23 mouse cellular contexts compared by ENCODE assay signal in the genomic region with DNA sequence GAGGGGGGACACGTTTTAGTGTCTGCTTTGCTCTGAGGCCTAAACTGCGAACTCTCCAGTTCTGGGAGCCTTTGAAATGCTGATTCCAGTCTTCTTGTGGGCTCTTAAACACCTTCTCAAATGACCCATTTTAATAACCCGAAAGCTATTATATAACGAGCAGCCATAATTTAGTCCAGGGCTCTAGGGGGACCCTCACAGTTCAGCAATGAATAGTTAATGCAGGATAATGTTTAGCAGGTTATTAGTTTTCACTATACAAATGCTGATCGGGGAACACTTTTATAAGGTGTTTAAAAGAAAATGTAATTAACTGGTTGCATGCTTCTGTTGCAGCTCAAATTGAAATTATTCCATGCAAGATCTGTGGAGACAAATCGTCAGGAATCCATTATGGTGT. TPM values are rescaled to one million over a fixed set of nuclear protein-coding genes. Genes with fewer than 3 reads are reported as not detected.
DNase-seq lines count a peak whose midpoint lies in the region; ATAC-seq and TF ChIP-seq lines count a peak whose summit lies in the region.
"Had no signal": no experiment of that assay in that cellular context is flagged by ENCODE, and none has a peak within 500 bp of the region (broad histone marks: within the 10 kb centered on the region; RNA-seq: fewer than 3 reads in every experiment).

No protein-coding gene starts in this region.

- TF ChIP-seq EP300 in liver, postnatal 0 days (IDR thresholded peaks at IDR 0.05; ENCODE audit: low read depth) = no peak

- 53% methylated on average over 6 of the region's 6 CpGs for WGBS in midbrain, embryonic 13.5 days
- WGBS in midbrain, embryonic 16.5 days = 44% methylated on average over 6 of the region's 6 CpGs
- 46% methylated on average over 6 of the region's 6 CpGs for WGBS in midbrain, postnatal 0 days
- 76% methylated on average over 6 of the region's 6 CpGs for WGBS in liver, postnatal 0 days (ENCODE audit: insufficient replicate concordance)

- H3K9me3 ChIP-seq in midbrain, embryonic 13.5 days = no peaks in the 10 kb centered on the region
- H3K9me3 ChIP-seq in midbrain, embryonic 16.5 days (replicated peaks; ENCODE audit: control insufficient read depth, low read length, poor library complexity, severe bottlenecking) = no peaks in the 10 kb centered on the region
- H3K9me3 ChIP-seq in midbrain, postnatal 0 days (ENCODE audit: low read length) = no peaks in the 10 kb centered on the region
- H3K9me3 ChIP-seq in liver, postnatal 0 days (ENCODE audit: low read length) = no peaks in the 10 kb centered on the region
- H3K9me3 ChIP-seq: forebrain, embryonic 10.5 days; heart, embryonic 13.5 days; liver, embryonic 15.5 days had no signal

- no peak for TF ChIP-seq CTCF in midbrain, postnatal 0 days (IDR thresholded peaks at IDR 0.05)
- TF ChIP-seq CTCF in liver, postnatal 0 days (IDR thresholded peaks at IDR 0.05; ENCODE audit: low read depth) = no peak

- peak; percentile 58; the same call in 1 of the 2 replicates for ATAC-seq in midbrain, embryonic 13.5 days
- ATAC-seq in midbrain, embryonic 16.5 days = no peak
- ATAC-seq in midbrain, postnatal 0 days (ENCODE audit: low FRiP score) = no peak
- no peak for ATAC-seq in liver, postnatal 0 days
- ATAC-seq: forebrain, embryonic 16.5 days had no signal

- H3K27ac ChIP-seq in midbrain, embryonic 13.5 days = no peak overlapping the region
- H3K27ac ChIP-seq in midbrain, embryonic 16.5 days (ENCODE audit: low read length) = no peak overlapping the region
- H3K27ac ChIP-seq in midbrain, postnatal 0 days (ENCODE audit: low read depth, low read length) = no peak overlapping the region
- H3K27ac ChIP-seq in liver, postnatal 0 days (ENCODE audit: low read depth) = no peak overlapping the region
- H3K27ac ChIP-seq: forebrain, embryonic 10.5 days; heart, adult 2 months; heart, embryonic 13.5 days; liver, embryonic 15.5 days had no signal

- H3K4me1 ChIP-seq in midbrain, embryonic 13.5 days (replicated peaks) = peaks cover 33% of the 10 kb centered on the region
- H3K4me1 ChIP-seq in midbrain, embryonic 16.5 days (ENCODE audit: control insufficient read depth, insufficient read depth, low read length) = peaks cover 16% of the 10 kb centered on the region
- peaks cover 4% of the 10 kb centered on the region; the same call in 1 of the 2 replicates for H3K4me1 ChIP-seq in midbrain, postnatal 0 days (ENCODE audit: insufficient read depth, low read length)
- peaks cover 5% of the 10 kb centered on the region; the same call in 1 of the 2 replicates for H3K4me1 ChIP-seq in liver, postnatal 0 days (ENCODE audit: insufficient read depth)
- H3K4me1 ChIP-seq: liver, embryonic 15.5 days had no signal

- no peak overlapping the region for H3K9ac ChIP-seq in midbrain, embryonic 13.5 days (replicated peaks)
- no peak overlapping the region for H3K9ac ChIP-seq in midbrain, embryonic 16.5 days (ENCODE audit: low read depth, low read length)
- H3K9ac ChIP-seq in midbrain, postnatal 0 days (replicated peaks; ENCODE audit: low read length, poor library complexity, severe bottlenecking) = no peak overlapping the region
- no peak overlapping the region for H3K9ac ChIP-seq in liver, postnatal 0 days (replicated peaks)
- H3K9ac ChIP-seq: heart, embryonic 13.5 days; liver, embryonic 15.5 days had no signal

- DNase-seq in embryo, embryonic 11 days = peak; percentile 34
- DNase-seq in embryo, embryonic 10.5 days (ENCODE audit: low spot score) = no peak
- DNase-seq in hindlimb bud, embryonic 11.5 days (ENCODE audit: extremely low spot score, low read depth, low spot score) = peak; percentile 81
- peak; percentile 55 for DNase-seq in midbrain, postnatal 0 days (ENCODE audit: low spot score)
- no peak for DNase-seq in layer of hippocampus, postnatal 25 days (ENCODE audit: extremely low spot score in 1 of 2, low spot score in 1 of 2)
- DNase-seq in liver, postnatal 0 days = no peak
- DNase-seq: adrenal gland, postnatal 14 days; cerebellum, adult 8-10 months; cerebellum, postnatal 36 days; gastrocnemius, postnatal 25 days; heart, adult 2 months; kidney, adult 8-10 months; kidney, postnatal 10 days; liver; lung, postnatal 4 days; spleen, adult 18-20 months; thymus, postnatal 14 days had no signal

- no peak overlapping the region for H3K4me3 ChIP-seq in midbrain, embryonic 13.5 days (replicated peaks)
- no peak overlapping the region for H3K4me3 ChIP-seq in midbrain, embryonic 16.5 days (ENCODE audit: low read depth, low read length)
- no peak overlapping the region for H3K4me3 ChIP-seq in midbrain, postnatal 0 days (ENCODE audit: low read depth, low read length)
- no peak overlapping the region for H3K4me3 ChIP-seq in liver, postnatal 0 days (ENCODE audit: low read depth, low read length)
- H3K4me3 ChIP-seq: forebrain, embryonic 10.5 days; heart, adult 2 months; heart, embryonic 13.5 days; liver, embryonic 15.5 days had no signal

- no peaks in the 10 kb centered on the region for H3K27me3 ChIP-seq in midbrain, embryonic 13.5 days
- H3K27me3 ChIP-seq in midbrain, embryonic 16.5 days (ENCODE audit: control insufficient read depth, insufficient read depth, low read depth, low read length) = no peaks in the 10 kb centered on the region
- no peaks in the 10 kb centered on the region for H3K27me3 ChIP-seq in midbrain, postnatal 0 days (ENCODE audit: insufficient read depth, low read length)
- no peaks in the 10 kb centered on the region for H3K27me3 ChIP-seq in liver, postnatal 0 days (ENCODE audit: insufficient read depth, low read length)
- H3K27me3 ChIP-seq: heart, embryonic 13.5 days; liver, embryonic 15.5 days had no signal

- H3K36me3 ChIP-seq in midbrain, embryonic 13.5 days = no peaks in the 10 kb centered on the region
- H3K36me3 ChIP-seq in midbrain, embryonic 16.5 days (ENCODE audit: control insufficient read depth, insufficient read depth, low read length) = no peaks in the 10 kb centered on the region
- no peaks in the 10 kb centered on the region for H3K36me3 ChIP-seq in midbrain, postnatal 0 days (ENCODE audit: insufficient read depth, low read length)
- peaks cover 4% of the 10 kb centered on the region; the same call in 1 of the 2 replicates for H3K36me3 ChIP-seq in liver, postnatal 0 days (replicated peaks; ENCODE audit: insufficient read depth, low read length)
- H3K36me3 ChIP-seq: forebrain, embryonic 10.5 days; heart, embryonic 13.5 days; liver, embryonic 15.5 days had no signal

- no peak overlapping the region for H3K4me2 ChIP-seq in midbrain, embryonic 13.5 days (replicated peaks)
- no peak overlapping the region for H3K4me2 ChIP-seq in midbrain, embryonic 16.5 days (ENCODE audit: low read length)
- H3K4me2 ChIP-seq in midbrain, postnatal 0 days (ENCODE audit: low read depth, low read length, poor library complexity, severe bottlenecking) = no peak overlapping the region
- no peak overlapping the region for H3K4me2 ChIP-seq in liver, postnatal 0 days (ENCODE audit: low read depth, low read length)
- H3K4me2 ChIP-seq: heart, embryonic 13.5 days; liver, embryonic 15.5 days had no signal

RNA-seq across cellular contexts. Expression of a gene that starts 49.9 kb away (rescaled TPM):
- polyA plus RNA-seq in midbrain, embryonic 13.5 days (2015; fragmentation: Nextera tagmentation; extraction: Ambion mirVana) = 13.2 and 14.3 TPM in 2 replicates
- polyA plus RNA-seq in midbrain, embryonic 16.5 days (2015; fragmentation: Nextera tagmentation; extraction: Ambion mirVana) = 9.8 and 11.7 TPM in 2 replicates
- total RNA-seq in midbrain, postnatal 0 days (2014; rRNA removed) = 7.3 and 8.9 TPM in 2 replicates
- 4.9 and 5.0 TPM in 2 replicates for polyA plus RNA-seq in midbrain, postnatal 0 days (2015; fragmentation: Nextera tagmentation; extraction: Ambion mirVana)
- 10 to 100 TPM in 1 of 2 experiments, 1 to 10 TPM in 1; 9.8 to 10.9 TPM for total RNA-seq in layer of hippocampus, postnatal 25 days (2021)
- polyA plus RNA-seq in liver, postnatal 0 days (2015; fragmentation: Nextera tagmentation; extraction: Ambion mirVana) = 4.5 and 5.1 TPM in 2 replicates

Comparison
In these comparisons a context has a peak if more than half of its experiments do, and no peak if none do; other contexts are left out.
1. DNase-seq: peak in embryo, embryonic 11 days (single experiment), hindlimb bud, embryonic 11.5 days (single experiment) and midbrain, postnatal 0 days (single experiment); none in embryo, embryonic 10.5 days (single experiment), layer of hippocampus, postnatal 25 days (0 of 2) and liver, postnatal 0 days (single experiment).